Mouse (Mus musculus) heart, embryonic 14.5 days (tissue): ENCODE results near the gene Tmem60. TPM values are rescaled to one million over a fixed set of nuclear protein-coding genes. Genes with fewer than 3 reads are reported as not detected.

ENCODE experiments used
- ATAC-seq: fragments of 200-750 bp; cut with Nextera tagmentation; 2 replicates; pipeline ENCODE4 v1.8.0; 2017; ENCODE audit warnings: low read depth, moderate TSS enrichment; ENCODE audit not compliant: insufficient number of reproducible peaks, insufficient read depth, low FRiP score
- H3K27ac ChIP-seq, 2 experiments: fragments of 200-500 bp in 1 of 2; fragments of 300-500 bp in 1 of 2; sonication (generic) in 1 of 2; replicated peaks in 1 of 2; 2 replicates each; pipeline ENCODE4 v1.5.1; 2012 to 2014; ENCODE audit warnings: low read depth in 2 of 2, low read length in 2 of 2, control low read depth in 1 of 2, mild to moderate bottlenecking in 1 of 2, mixed read lengths in 1 of 2; ENCODE audit not compliant: control insufficient read depth in 1 of 2, insufficient read depth in 1 of 2
- H3K27me3 ChIP-seq: fragments of 300-500 bp; sonication (generic); 2 replicates; pipeline ENCODE4 v1.6.1; 2014; ENCODE audit warnings: mild to moderate bottlenecking, low read length, control low read depth; ENCODE audit not compliant: control insufficient read depth, insufficient read depth
- H3K36me3 ChIP-seq: fragments of 300-500 bp; sonication (generic); 2 replicates; pipeline ENCODE4 v1.6.1; 2014; ENCODE audit warnings: mild to moderate bottlenecking, control low read depth, low read length, mixed read lengths; ENCODE audit not compliant: control insufficient read depth, insufficient read depth
- H3K4me1 ChIP-seq, 2 experiments: fragments of 200-500 bp in 1 of 2; fragments of 300-500 bp in 1 of 2; sonication (generic) in 1 of 2; 2 replicates each; pipeline ENCODE4 v1.6.1; 2012 to 2014; ENCODE audit warnings: low read length in 2 of 2, control low read depth in 1 of 2, mixed read lengths in 1 of 2; ENCODE audit not compliant: control insufficient read depth in 2 of 2, insufficient read depth in 2 of 2
- H3K4me2 ChIP-seq: fragments of 300-500 bp; sonication (generic); 2 replicates; pipeline ENCODE4 v1.6.1; 2014; ENCODE audit warnings: mild to moderate bottlenecking, low read length
- H3K4me3 ChIP-seq, 2 experiments: fragments of 200-500 bp in 1 of 2; fragments of 300-500 bp in 1 of 2; sonication (generic) in 1 of 2; 2 replicates each; pipeline ENCODE4 v1.5.1; 2012 to 2014; ENCODE audit warnings: low read length in 2 of 2, mild to moderate bottlenecking in 2 of 2, control low read depth in 1 of 2, low read depth in 1 of 2, moderate library complexity in 1 of 2; ENCODE audit not compliant: control insufficient read depth in 1 of 2, insufficient read depth in 1 of 2
- H3K9ac ChIP-seq: fragments of 300-500 bp; sonication (generic); 2 replicates; pipeline ENCODE4 v1.6.1; 2014; ENCODE audit warnings: mild to moderate bottlenecking, low read length
- H3K9me3 ChIP-seq: fragments of 300-500 bp; sonication (generic); 2 replicates; pipeline ENCODE4 v1.6.1; 2016; ENCODE audit warnings: low read length, control low read depth; ENCODE audit not compliant: control insufficient read depth
- WGBS: fragments of 180-500 bp; shearing (Covaris S2); extraction: QIAGEN DNeasy Blood & Tissue Kit; methylation state at CpG from one replicate; pipeline ENCODE4 v1.1.7; 2014; 5-methylcytosine and 5-hydroxymethylcytosine counted together
- polyA plus RNA-seq: library from polyadenylated mRNA; unstranded; fragments of >200 nt; fragmentation: Nextera tagmentation; extraction: Ambion mirVana; gene quantifications from 2 replicates; pipeline ENCODE4 v1.2.1, GENCODE M21; 2014

Gene Tmem60
- polyA plus RNA-seq, 1 experiment from 2014 or later: 53.3 TPM

DNA sequence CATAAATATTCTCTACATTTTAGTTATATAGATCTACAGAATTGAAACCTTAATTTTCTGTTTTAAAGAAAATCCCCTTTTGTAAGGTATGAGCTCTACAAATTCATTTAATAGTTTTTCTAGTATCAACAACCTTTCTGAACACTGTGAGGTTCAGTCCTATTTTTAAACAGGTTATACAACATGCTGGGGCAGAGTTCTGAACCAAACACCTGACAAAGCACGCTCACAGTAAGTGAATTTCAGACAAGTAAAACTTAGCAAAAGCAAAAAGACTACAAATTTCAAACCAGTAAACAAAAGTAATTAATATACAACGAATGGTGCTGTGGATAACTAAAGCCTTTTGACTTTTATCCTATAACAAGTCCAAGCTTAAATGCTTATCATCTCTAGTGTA lies 23.6 kb upstream of the Tmem60 start:
- Histone ChIP-seq H3K27ac (no peak overlapping the region), H3K4me2 (no peak overlapping the region), H3K4me3 (no peak overlapping the region), H3K9me3 (no peaks in the 10 kb centered on the region), H3K9ac (no peak overlapping the region), H3K36me3 (no peaks in the 10 kb centered on the region), H3K27me3 (no peaks in the 10 kb centered on the region), H3K4me1 (no peaks in the 10 kb centered on the region)
- WGBS: 90% methylated on average over 2 of the region's 2 CpGs
- no peak for ATAC-seq

DNA sequence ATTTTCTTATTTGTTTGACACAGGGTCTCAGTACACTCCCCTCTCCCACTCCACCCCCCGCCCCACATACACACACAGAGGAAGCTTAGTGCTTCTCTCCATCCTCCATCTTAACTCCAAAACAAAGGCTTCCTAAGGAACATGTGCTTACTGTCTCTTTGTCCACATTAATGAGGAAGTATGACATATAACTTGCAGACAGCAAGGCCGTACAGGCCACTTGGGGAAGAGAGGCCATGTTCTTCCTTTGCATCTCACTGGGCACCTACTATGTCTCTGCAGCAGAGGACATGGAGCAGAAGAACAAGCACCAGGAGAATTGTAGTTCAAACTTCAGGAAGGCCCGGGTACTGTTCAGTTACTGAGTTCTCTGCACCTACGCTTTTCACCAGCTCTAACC lies 21.4 kb upstream of the Tmem60 start:
- no peak overlapping the region for H3K4me3 ChIP-seq
- H3K4me1 ChIP-seq: no peaks in the 10 kb centered on the region
- no peaks in the 10 kb centered on the region for H3K27me3 ChIP-seq
- no peak overlapping the region for H3K27ac ChIP-seq
- no peak overlapping the region for H3K9ac ChIP-seq
- 86% methylated on average over 4 of the region's 4 CpGs for WGBS
- H3K36me3 ChIP-seq: no peaks in the 10 kb centered on the region
- H3K9me3 ChIP-seq: no peaks in the 10 kb centered on the region
- ATAC-seq: no peak
- H3K4me2 ChIP-seq: no peak overlapping the region

DNA sequence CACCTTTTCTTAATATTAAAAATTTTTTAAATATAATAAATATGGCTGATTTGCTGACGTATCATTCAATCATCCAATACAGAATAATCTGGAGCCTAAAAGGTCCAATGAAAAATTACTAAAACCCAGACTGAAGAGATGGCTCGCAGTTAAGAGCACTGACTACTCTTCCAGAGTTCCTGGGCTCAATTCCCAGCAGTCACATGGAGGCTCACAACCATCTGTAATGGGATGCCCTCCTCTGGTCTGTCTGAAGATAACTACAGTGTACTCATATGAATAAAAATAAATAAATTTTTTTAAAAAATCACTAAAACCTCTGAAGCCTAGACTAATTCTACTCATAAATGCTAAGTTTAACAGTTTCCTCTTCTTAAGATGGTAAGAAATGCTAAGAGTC lies 20.1 kb upstream of the Tmem60 start:
- Histone ChIP-seq H3K9me3 (no peaks in the 10 kb centered on the region), H3K4me2 (no peak overlapping the region), H3K27me3 (no peaks in the 10 kb centered on the region), H3K36me3 (no peaks in the 10 kb centered on the region), H3K27ac (no peak overlapping the region), H3K4me3 (no peak overlapping the region), H3K9ac (no peak overlapping the region), H3K4me1 (no peaks in the 10 kb centered on the region)
- ATAC-seq: no peak
- 83% methylated on average over 2 of the region's 2 CpGs for WGBS

DNA sequence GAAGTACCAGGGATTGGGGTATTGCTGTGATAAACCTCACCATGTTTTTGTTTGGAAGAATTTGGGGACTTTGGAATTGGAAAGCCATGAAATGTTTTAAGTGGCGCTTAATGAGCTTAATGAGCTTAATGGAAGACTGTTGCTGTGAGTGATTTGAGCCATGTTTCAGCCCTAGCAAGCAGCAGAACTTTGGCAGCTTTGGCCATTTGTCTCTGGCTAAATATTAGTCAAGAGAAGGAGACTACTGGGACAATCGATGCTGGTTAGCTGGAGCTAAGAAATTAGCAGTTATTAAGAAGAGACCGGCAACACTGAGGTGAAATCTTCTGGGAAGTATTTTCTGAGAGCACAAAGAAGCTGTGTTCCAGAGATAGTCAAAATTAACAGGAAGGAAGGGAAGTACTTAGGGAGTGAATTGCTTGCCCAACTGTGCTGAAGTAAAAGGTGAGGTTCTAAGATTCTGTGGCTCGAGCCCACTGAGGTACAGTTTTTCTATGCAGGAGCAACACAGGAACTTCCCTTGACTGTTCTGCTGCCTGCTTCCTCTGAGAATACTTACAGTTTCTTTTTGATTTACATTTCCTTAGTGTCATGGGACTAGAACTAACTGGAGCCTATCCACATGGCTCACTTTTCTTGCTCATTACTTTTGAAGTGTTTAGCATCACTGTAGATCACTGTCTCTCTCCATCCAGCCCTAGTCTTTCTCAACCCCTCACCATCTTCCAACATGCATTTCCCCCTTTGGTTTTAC lies 17.6 kb upstream of the Tmem60 start:
- no peak overlapping the region for H3K4me2 ChIP-seq
- H3K27ac ChIP-seq: no peak overlapping the region
- no peaks in the 10 kb centered on the region for H3K4me1 ChIP-seq
- 82% methylated on average over 4 of the region's 4 CpGs for WGBS
- H3K4me3 ChIP-seq: no peak overlapping the region
- H3K9me3 ChIP-seq: no peaks in the 10 kb centered on the region
- no peak for ATAC-seq
- no peak overlapping the region for H3K9ac ChIP-seq
- H3K36me3 ChIP-seq: no peaks in the 10 kb centered on the region
- H3K27me3 ChIP-seq: no peaks in the 10 kb centered on the region

DNA sequence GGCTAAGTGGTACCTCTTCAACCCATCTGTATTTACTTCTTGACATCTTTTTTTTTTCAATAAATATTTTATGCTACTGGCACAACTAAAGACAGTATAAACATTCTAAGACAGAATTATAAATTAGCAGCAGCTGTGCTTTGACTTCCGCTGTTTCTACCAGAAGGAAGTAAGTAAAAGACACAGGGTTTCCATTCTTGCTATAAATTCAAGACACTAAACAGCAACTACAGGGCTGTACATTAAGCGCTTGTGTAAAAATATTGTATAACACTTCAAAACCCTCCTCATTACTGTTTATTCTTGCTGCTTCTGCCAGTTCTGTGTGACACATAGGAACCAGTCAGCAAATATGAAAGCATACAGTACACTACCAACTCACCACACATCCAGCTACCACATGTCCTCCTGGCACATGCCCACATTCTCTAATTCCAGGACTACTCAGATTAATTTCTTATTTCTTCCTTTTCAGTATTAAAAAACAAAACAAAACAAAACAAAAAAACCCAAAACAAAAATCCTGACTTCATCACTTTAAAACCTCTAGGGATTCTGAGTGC lies 16.7 kb upstream of the Tmem60 start:
- Histone ChIP-seq H3K9me3 (no peaks in the 10 kb centered on the region), H3K27me3 (no peaks in the 10 kb centered on the region), H3K4me3 (no peak overlapping the region), H3K4me2 (no peak overlapping the region), H3K27ac (no peak overlapping the region), H3K4me1 (no peaks in the 10 kb centered on the region), H3K9ac (no peak overlapping the region), H3K36me3 (no peaks in the 10 kb centered on the region)
- ATAC-seq: no peak
- 95% methylated on average over 2 of the region's 2 CpGs for WGBS

DNA sequence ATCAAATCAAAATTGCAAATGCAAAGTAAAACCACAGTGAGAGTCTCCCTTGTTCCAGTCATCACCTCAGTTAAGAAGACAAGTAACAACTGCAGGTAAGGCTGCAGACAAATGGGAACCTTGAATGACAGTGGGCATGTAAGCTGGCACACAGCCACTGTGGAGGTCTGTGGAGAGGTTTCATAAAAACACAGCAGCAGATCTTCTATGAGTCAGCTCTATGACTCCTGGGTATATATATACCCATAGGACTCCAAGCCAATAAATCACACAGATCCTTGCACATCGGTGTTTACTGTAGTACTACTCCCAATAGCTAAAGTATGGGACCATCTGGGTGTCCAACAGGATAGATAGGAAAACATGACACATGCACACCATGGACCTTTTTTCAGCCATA lies 8.8 kb upstream of the Tmem60 start:
- ATAC-seq: no peak
- no peak overlapping the region for H3K9ac ChIP-seq
- H3K4me3 ChIP-seq: no peak overlapping the region
- no peak overlapping the region for H3K4me2 ChIP-seq
- no peaks in the 10 kb centered on the region for H3K9me3 ChIP-seq
- peaks cover 0 to 8% of the 10 kb centered on the region in 2 experiments; a peak in 1 of 4 replicates for H3K4me1 ChIP-seq
- no peaks in the 10 kb centered on the region for H3K36me3 ChIP-seq
- 85% methylated on average over 1 of the region's 1 CpGs for WGBS
- H3K27ac ChIP-seq: no peak overlapping the region
- H3K27me3 ChIP-seq: no peaks in the 10 kb centered on the region

DNA sequence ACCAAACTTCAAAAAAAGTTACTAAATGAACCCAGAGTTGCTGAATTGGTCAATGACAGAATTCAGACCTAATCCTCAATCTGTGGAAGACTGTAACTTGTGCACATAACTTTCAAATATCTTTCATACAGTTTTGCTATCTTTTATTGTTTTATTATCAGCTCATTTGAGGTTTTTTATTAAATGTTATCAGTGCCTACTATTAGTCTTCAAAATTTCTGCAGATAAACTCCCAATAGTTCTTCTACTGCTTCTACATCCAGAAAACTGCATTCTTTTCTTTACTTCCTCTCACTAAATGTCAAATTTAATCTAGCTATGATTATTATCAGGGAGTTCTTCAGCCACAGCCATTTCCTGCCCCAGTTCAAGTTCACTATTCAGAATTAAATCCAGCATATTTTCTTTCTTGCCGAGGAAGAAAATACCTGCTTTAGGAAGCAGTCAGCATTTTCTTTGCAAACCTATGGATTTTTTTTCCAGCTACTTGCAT lies 5.0 kb upstream of the Tmem60 start:
- no peaks in the 10 kb centered on the region for H3K9me3 ChIP-seq
- no peak overlapping the region for H3K27ac ChIP-seq
- ATAC-seq: no peak
- no peak overlapping the region for H3K9ac ChIP-seq
- H3K36me3 ChIP-seq: no peaks in the 10 kb centered on the region
- 79% methylated on average over 1 of the region's 1 CpGs for WGBS
- no peaks in the 10 kb centered on the region for H3K27me3 ChIP-seq
- H3K4me2 ChIP-seq: no peak overlapping the region
- H3K4me3 ChIP-seq: no peak overlapping the region
- H3K4me1 ChIP-seq: peaks cover 2 to 15% of the 10 kb centered on the region in 2 experiments; a peak in 3 of 4 replicates
